Mouse (Mus musculus) liver, embryonic 13.5 days (tissue): Measurements from ENCODE around the gene Mmp21. TPM values are rescaled to one million over a fixed set of nuclear protein-coding genes. Genes with fewer than 3 reads are reported as not detected.
"Not testable (repeated sequence)": the region's sequence is repeated elsewhere in the genome, so short reads cannot be mapped to it uniquely, and the experiment has no call there.

ENCODE experiments used
- ATAC-seq: fragments of 200-750 bp; cut with Nextera tagmentation; 2 replicates; pipeline ENCODE4 v1.8.0; 2017; ENCODE audit warnings: low read depth, mild to moderate bottlenecking, moderate number of reproducible peaks, moderate library complexity
- DNase-seq: peaks from one replicate; pipeline ENCODE4 v3.0.0; 2022
- H3K27ac ChIP-seq: fragments of 300-500 bp; sonication (generic); 2 replicates; pipeline ENCODE4 v1.5.1; 2015; ENCODE audit warnings: moderate library complexity, mild to moderate bottlenecking, inconsistent platforms
- H3K27me3 ChIP-seq: fragments of 300-500 bp; sonication (generic); 2 replicates; pipeline ENCODE4 v1.6.1; 2015; ENCODE audit warnings: mild to moderate bottlenecking, inconsistent platforms
- H3K36me3 ChIP-seq: fragments of 300-500 bp; sonication (generic); 2 replicates; pipeline ENCODE4 v1.6.1; 2015; ENCODE audit warnings: mild to moderate bottlenecking, inconsistent platforms
- H3K4me1 ChIP-seq: fragments of 300-500 bp; sonication (generic); replicated peaks from 2 replicates; pipeline ENCODE4 v1.6.1; 2015; ENCODE audit warnings: inconsistent platforms
- H3K4me2 ChIP-seq: fragments of 300-500 bp; sonication (generic); 2 replicates; pipeline ENCODE4 v1.6.1; 2015; ENCODE audit warnings: inconsistent platforms, mild to moderate bottlenecking, moderate library complexity
- H3K4me3 ChIP-seq: fragments of 300-500 bp; sonication (generic); replicated peaks from 2 replicates; pipeline ENCODE4 v1.5.1; 2015; ENCODE audit warnings: mild to moderate bottlenecking, inconsistent platforms
- H3K9ac ChIP-seq: fragments of 300-500 bp; sonication (generic); 2 replicates; pipeline ENCODE4 v1.6.1; 2015; ENCODE audit warnings: mild to moderate bottlenecking, inconsistent platforms
- H3K9me3 ChIP-seq: fragments of 300-500 bp; sonication (generic); replicated peaks from 2 replicates; pipeline ENCODE4 v1.6.1; 2016; ENCODE audit warnings: inconsistent platforms
- WGBS: fragments of 180-500 bp; shearing (Covaris S2); methylation state at CpG from one replicate; pipeline ENCODE4 v1.1.7; 2015; ENCODE audit not compliant: insufficient replicate concordance; 5-methylcytosine and 5-hydroxymethylcytosine counted together
- polyA plus RNA-seq: library from polyadenylated mRNA; unstranded; fragments of >200 nt; fragmentation: Nextera tagmentation; extraction: Ambion mirVana; gene quantifications from 2 replicates; pipeline ENCODE4 v1.2.1, GENCODE M21; 2015

Mmp21 gene
- polyA plus RNA-seq, 1 experiment from 2014 or later, result 0.09 TPM

DNA sequence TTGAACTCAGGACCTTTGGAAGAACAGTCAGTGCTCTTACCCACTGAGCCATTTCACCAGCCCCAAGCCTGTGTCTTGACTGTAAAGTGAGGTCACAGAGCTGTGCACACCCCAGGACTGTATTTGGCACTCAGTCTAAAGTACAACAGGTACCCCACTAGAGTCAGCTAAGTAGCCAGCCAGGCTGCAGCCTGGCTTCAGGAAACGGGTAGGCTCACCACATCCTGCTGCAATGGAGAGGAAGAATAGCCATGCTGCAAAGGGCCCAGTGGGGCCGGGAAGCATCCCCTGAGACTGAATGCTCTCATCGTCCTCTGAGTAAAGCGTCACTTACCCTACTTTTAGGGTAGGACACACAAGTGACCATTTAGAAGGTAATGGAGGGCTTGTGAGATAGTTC is 20.0 kb upstream of the Mmp21 start:
- ATAC-seq, result no peak

DNA sequence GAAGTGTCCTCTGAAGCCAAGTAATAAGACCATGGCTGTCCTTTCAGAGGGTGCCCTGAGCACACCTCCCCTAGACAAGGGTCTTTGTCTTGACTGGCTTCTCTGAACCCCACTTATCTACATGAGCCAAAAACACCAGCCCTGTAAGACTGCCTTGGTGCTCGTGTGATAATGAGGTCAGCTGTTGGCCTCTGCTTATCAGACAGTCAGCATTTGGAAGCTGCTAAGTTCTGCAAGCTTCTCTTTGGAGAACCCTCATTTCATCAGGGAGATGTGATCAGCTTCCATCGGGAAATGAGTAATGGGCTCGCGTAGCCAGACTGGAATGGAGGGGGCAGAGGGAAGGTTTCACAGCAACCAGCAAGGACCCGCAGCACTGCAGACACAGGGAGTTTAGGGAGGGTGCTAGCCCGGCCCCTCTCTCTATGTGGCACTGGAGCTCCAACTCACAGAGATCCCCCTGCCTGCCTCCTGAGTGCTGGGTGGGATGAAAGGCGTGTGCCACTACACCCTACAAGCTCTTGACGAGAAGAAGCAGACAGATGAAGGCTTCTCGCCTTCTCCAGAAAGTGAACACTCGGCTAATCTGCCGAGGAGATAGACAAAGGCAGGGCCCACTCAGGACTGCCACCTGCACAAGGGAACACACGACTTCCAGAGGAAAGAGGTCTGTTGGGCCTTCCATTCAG is 18.3 kb upstream of the Mmp21 start:
- 21% methylated on average over 12 of the region's 12 CpGs for WGBS
- Histone ChIP-seq H3K27ac (peak overlapping the region; percentile 100), H3K4me3 (peak overlapping the region; percentile 74), H3K9ac (peak overlapping the region; percentile 81), H3K36me3 (peaks cover 72% of the 10 kb centered on the region), H3K27me3 (no peaks in the 10 kb centered on the region), H3K4me1 (peaks cover 73% of the 10 kb centered on the region), H3K4me2 (peak overlapping the region; percentile 81), H3K9me3 (no peaks in the 10 kb centered on the region)
- DNase-seq (peak; percentile 80), ATAC-seq (peak; percentile 83)

More for the DNA sequence above, 20.0 kb upstream of the Mmp21 start:
- Histone ChIP-seq H3K9me3 (no peaks in the 10 kb centered on the region), H3K9ac (peak overlapping the region; percentile 81), H3K27ac (peak overlapping the region; percentile 100), H3K4me2 (peak overlapping the region; percentile 81), H3K4me1 (peaks cover 84% of the 10 kb centered on the region), H3K36me3 (peaks cover 71% of the 10 kb centered on the region), H3K4me3 (peak overlapping the region; percentile 74), H3K27me3 (no peaks in the 10 kb centered on the region)
- WGBS, result 59% methylated on average over 4 of the region's 4 CpGs
- no peak for DNase-seq

DNA sequence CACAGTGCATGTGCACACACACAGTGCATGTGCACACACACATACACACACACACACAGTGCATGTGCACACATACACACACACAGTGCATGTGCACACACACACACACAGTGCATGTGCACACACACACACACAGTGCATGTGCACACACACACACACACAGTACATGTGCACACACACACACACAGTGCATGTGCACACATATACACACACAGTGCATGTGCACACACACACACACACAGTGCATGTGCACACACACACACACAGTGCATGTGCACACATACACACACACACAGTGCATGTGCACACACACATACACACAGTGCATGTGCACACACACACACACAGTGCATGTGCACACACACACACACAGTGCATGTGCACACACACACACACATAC is 5.8 kb upstream of the Mmp21 start:
- H3K4me2 ChIP-seq, DNase-seq, H3K4me3 ChIP-seq, H3K27ac ChIP-seq, H3K9me3 ChIP-seq, H3K9ac ChIP-seq, H3K4me1 ChIP-seq, ATAC-seq, H3K27me3 ChIP-seq: not testable (repeated sequence)
- peaks cover 65% of the 10 kb centered on the region for H3K36me3 ChIP-seq

DNA sequence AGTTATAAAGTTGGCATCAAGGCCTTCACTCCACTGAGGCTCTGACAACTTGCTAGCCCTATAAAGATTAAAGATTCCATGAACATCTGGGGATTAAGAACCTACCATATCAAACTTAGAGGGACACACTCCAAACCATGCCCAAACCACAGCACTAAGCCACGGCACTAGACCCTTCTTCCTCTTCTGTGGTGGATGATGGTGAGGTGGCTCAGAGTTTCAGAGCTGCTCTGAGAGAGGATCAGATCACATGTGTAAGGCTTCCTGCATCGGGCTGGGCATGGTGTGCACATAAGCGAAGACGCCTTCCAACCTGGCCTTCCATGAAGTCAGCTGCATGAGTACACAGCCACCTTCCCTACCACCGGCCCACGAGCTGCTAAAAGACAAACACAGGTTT is 4.8 kb upstream of the Mmp21 start:
- H3K27ac ChIP-seq, result no peak overlapping the region
- H3K36me3 ChIP-seq, result peaks cover 56% of the 10 kb centered on the region
- no peaks in the 10 kb centered on the region for H3K4me1 ChIP-seq
- DNase-seq (no peak), ATAC-seq (0 out of 2 replicates have a peak, but pooled peaks have one; percentile 29)
- H3K4me2 ChIP-seq, result no peak overlapping the region
- H3K9me3 ChIP-seq, result peaks cover 4% of the 10 kb centered on the region; the same call in 1 of the 2 replicates
- 84% methylated on average over 6 of the region's 6 CpGs for WGBS
- H3K9ac ChIP-seq, result no peak overlapping the region
- H3K4me3 ChIP-seq, result no peak overlapping the region
- H3K27me3 ChIP-seq, result no peaks in the 10 kb centered on the region

DNA sequence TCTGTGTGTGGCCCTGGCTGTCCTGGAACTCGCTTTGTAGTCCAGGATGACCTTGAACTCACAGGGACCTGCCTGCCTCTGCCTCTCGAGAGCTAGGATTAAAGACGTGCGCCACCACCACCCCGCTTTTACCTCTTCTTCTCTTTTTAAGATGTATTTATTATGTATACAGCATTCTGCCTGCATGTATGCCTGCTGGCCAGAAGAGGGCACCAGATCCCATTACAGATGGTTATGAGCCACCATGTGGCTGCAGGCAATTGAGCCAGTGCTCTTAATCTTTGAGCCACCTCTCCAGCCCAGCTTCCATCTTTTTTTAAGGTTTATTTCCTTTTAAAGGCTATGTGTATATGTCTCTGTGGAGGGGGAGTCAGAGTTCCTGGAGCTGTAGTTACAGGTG is 4.2 kb upstream of the Mmp21 start:
- no peak overlapping the region for H3K9ac ChIP-seq
- WGBS, result 71% methylated on average over 5 of the region's 5 CpGs
- H3K4me2 ChIP-seq, result no peak overlapping the region
- H3K36me3 ChIP-seq, result peaks cover 50% of the 10 kb centered on the region
- no peaks in the 10 kb centered on the region for H3K4me1 ChIP-seq
- no peak overlapping the region for H3K27ac ChIP-seq
- H3K9me3 ChIP-seq, result 0 out of 2 replicates have a peak, but pooled peaks cover 4% of the 10 kb centered on the region
- no peak overlapping the region for H3K4me3 ChIP-seq
- DNase-seq (no peak), ATAC-seq (0 out of 2 replicates have a peak, but pooled peaks have one; percentile 17)
- H3K27me3 ChIP-seq, result no peaks in the 10 kb centered on the region

DNA sequence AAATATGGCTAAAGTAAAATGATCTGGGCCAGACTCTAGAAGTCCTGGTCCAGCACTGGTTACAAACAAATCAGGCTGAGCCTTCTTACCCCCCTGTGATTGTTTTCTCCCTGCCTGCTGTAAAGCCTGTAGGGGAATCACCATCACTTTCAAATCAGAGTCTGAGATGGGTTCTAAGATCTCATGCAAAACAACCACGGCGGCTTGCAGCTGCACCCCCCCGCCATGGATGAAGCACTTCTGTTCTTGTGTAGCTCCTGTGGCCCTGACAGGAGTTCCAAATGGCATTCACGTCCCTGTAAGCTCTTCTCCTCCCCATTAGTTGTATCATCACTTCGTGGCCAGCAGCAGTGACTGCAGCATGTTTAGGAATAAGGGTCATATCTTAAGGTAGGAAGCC is 3.8 kb upstream of the Mmp21 start:
- H3K27ac ChIP-seq, result no peak overlapping the region
- H3K9ac ChIP-seq, result no peak overlapping the region
- no peaks in the 10 kb centered on the region for H3K27me3 ChIP-seq
- H3K4me3 ChIP-seq, result no peak overlapping the region
- 55% methylated on average over 5 of the region's 5 CpGs for WGBS
- ATAC-seq (no peak), DNase-seq (no peak)
- H3K36me3 ChIP-seq, result peaks cover 45% of the 10 kb centered on the region
- H3K4me2 ChIP-seq, result no peak overlapping the region
- no peaks in the 10 kb centered on the region for H3K4me1 ChIP-seq
- 0 out of 2 replicates have a peak, but pooled peaks cover 4% of the 10 kb centered on the region for H3K9me3 ChIP-seq

DNA sequence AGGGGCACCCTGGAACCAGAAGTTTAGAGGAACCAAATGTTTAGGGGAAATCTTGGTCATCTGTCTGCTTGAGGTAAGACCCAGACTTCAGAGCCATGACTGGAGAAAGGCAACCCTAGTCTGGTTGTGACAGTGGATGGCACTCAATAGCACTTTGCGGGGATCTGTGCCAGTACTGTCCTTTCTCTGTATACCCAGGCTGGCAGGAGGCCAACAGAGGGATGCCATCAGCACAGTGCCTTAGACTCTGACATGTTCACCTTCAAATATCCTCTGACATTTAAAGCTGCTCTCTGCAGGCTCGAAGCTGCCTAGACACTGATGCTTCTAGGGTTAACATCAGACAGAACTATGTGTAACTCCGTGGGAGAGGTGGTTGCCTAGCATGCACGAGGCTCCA is 422 bp downstream of the Mmp21 start:
- 59% methylated on average over 4 of the region's 4 CpGs for WGBS
- no peak overlapping the region for H3K4me2 ChIP-seq
- H3K36me3 ChIP-seq, result peaks cover 3% of the 10 kb centered on the region
- no peak for ATAC-seq
- DNase-seq, result no peak
- H3K4me3 ChIP-seq, result no peak overlapping the region
- H3K9ac ChIP-seq, result no peak overlapping the region
- no peaks in the 10 kb centered on the region for H3K4me1 ChIP-seq
- H3K27ac ChIP-seq, result no peak overlapping the region
- H3K9me3 ChIP-seq, result 0 out of 2 replicates have a peak, but pooled peaks cover 2% of the 10 kb centered on the region
- no peaks in the 10 kb centered on the region for H3K27me3 ChIP-seq

DNA sequence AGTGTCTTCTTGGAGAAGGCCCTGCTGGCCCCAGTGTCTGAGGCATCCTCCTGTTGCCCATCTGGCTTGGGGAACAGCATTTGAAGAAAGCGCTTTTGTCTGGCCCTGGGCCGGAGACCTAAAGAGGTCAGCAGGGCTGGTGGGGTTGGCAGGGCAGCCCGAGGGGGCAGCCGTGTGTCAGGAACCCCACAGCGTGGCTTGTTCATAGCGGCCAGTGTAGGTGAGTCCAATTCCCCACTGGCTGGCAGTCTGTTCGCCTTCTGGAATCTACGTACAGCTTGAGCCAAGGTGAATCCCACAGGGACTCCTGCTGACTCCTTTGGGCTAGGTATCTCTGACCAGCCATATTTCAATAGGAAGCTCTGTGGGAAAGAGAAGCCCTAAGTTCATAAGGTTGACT is 1.1 kb downstream of the Mmp21 start:
- DNase-seq, result no peak
- no peak overlapping the region for H3K4me3 ChIP-seq
- no peak for ATAC-seq
- no peak overlapping the region for H3K27ac ChIP-seq
- H3K36me3 ChIP-seq, result peaks cover 4% of the 10 kb centered on the region; the same call in 1 of the 2 replicates
- WGBS, result 93% methylated on average over 8 of the region's 8 CpGs
- no peaks in the 10 kb centered on the region for H3K27me3 ChIP-seq
- no peaks in the 10 kb centered on the region for H3K4me1 ChIP-seq
- H3K9ac ChIP-seq, result no peak overlapping the region
- H3K4me2 ChIP-seq, result no peak overlapping the region
- no peaks in the 10 kb centered on the region for H3K9me3 ChIP-seq

DNA sequence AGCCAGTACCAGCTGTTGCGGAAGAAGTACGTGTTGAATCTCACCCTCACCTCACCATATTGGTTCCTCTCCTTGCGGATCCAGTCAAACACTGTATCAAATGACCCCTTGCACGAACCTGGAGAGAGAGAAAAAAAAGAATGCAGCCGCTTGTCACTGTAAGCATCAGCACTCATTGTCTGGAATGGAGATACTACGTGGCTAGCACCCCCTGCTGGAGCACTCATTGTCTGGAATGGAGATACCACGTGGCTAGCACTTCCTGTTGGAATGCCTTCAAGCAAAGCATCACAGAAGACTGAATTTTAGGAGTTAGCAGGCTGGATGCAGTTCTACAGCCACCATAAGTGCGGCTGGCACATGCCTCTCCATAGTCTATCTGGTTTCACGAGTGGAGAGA is 3.9 kb downstream of the Mmp21 start:
- Histone ChIP-seq H3K4me2 (no peak overlapping the region), H3K36me3 (peaks cover 29% of the 10 kb centered on the region), H3K27me3 (no peaks in the 10 kb centered on the region), H3K27ac (no peak overlapping the region), H3K4me1 (no peaks in the 10 kb centered on the region), H3K9ac (no peak overlapping the region), H3K9me3 (no peaks in the 10 kb centered on the region), H3K4me3 (no peak overlapping the region)
- DNase-seq (no peak), ATAC-seq (no peak)
- 67% methylated on average over 9 of the region's 9 CpGs for WGBS

DNA sequence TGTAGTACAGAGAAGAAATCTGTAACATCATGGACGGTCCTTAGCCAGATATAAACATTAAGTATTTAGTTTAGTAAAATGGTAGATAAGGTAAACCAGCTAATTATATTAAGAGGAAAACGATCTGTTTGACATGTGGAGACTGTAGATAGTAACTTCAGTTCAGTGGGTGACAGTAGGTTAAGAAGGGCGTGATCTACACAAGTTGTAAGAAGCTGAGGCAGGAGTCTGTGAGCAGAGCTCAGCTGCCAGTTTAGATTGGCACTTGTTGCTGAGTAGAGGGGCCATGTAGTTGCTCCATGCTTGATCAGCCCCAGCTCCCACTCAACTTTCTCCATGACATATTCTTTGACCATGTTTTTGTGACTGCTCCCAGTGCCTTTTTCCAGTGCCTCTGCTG is 9.0 kb downstream of the Mmp21 start:
- Histone ChIP-seq H3K27me3 (no peaks in the 10 kb centered on the region), H3K36me3 (peaks cover 76% of the 10 kb centered on the region), H3K4me2 (no peak overlapping the region), H3K4me3 (no peak overlapping the region), H3K27ac (no peak overlapping the region), H3K4me1 (no peaks in the 10 kb centered on the region; the same call in 1 of the 2 replicates), H3K9ac (no peak overlapping the region), H3K9me3 (no peaks in the 10 kb centered on the region)
- ATAC-seq (peak; percentile 72), DNase-seq (no peak)
- 45% methylated on average over 3 of the region's 3 CpGs for WGBS

DNA sequence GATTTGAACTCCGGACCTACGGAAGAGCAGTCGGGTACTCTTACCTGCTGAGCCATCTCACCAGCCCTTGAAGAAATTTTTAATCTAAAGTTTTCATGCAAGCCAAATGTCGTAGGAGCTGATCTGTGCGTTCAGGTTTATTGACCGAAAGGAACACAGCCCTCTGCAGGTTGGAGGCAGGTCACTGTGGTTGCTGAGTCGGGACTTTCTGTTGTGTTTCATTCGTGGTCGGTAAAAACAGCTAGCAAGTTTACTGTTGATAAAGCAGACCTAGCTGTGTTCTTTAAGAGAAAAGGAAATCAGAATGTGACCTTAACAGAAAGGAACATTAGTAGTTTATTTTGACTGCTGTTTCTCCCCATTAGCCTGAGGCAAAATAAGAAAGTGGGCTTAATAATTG is 9.9 kb downstream of the Mmp21 start:
- Histone ChIP-seq H3K36me3 (peaks cover 85% of the 10 kb centered on the region), H3K27me3 (no peaks in the 10 kb centered on the region), H3K9me3 (no peaks in the 10 kb centered on the region), H3K4me1 (no peaks in the 10 kb centered on the region; the same call in 1 of the 2 replicates), H3K27ac (no peak overlapping the region), H3K4me3 (no peak overlapping the region), H3K4me2 (no peak overlapping the region), H3K9ac (no peak overlapping the region)
- 80% methylated on average over 9 of the region's 9 CpGs for WGBS
- DNase-seq (no peak), ATAC-seq (no peak)

DNA sequence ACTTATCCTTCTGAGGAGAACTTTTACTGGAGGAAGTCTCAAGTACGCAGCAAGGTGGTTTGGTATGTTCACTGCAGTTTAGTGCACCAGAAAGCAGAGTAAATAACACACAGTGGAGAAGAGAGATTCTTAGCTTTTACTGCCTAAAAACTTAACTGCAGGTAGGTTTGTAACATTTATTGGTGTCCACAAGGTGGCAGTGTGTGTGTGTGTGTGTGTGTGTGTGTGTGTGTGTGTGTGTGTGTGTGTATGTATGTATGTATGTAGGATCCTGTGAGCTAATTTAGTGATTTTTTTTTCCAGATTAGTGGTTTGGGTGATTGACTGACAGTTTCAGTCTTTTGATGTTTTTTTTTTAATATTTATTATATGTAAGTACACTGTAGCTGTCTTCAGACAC is 10.8 kb downstream of the Mmp21 start:
- no peak overlapping the region for H3K9ac ChIP-seq
- no peak overlapping the region for H3K4me2 ChIP-seq
- 81% methylated on average over 1 of the region's 1 CpGs for WGBS
- no peak overlapping the region for H3K27ac ChIP-seq
- no peak for DNase-seq
- H3K4me3 ChIP-seq, result no peak overlapping the region
- H3K27me3 ChIP-seq, result no peaks in the 10 kb centered on the region
- H3K9me3 ChIP-seq, result no peaks in the 10 kb centered on the region
- H3K4me1 ChIP-seq, result no peaks in the 10 kb centered on the region; the same call in 1 of the 2 replicates
- H3K36me3 ChIP-seq, result peaks cover 93% of the 10 kb centered on the region
- ATAC-seq, result no peak
